Mouse (Mus musculus) heart, postnatal 14 days (tissue): ENCODE data around the gene Cobll1. TPM values are rescaled to one million over a fixed set of nuclear protein-coding genes. Genes with fewer than 3 reads are reported as not detected.

Experiments
- DNase-seq, 2 experiments: peaks; one replicate each; pipeline ENCODE4 v3.0.0; 2021 to 2022
- intact Hi-C: fragments of 180-260 bp; cut with DNase I; formaldehyde crosslinking; loops from one replicate; pipeline ENCODE4 v1.15.1; 2025
- total RNA-seq, 2 experiments: library from RNA; stranded (reverse); gene quantifications; 2 replicates each; pipeline ENCODE4 v1.2.3; 2021

Gene Cobll1
- total RNA-seq, 2 experiments from 2014 or later = 51.3 to 53.6 TPM

- DNase-seq = peak; percentile 84 to 92
- intact Hi-C loops = loop anchor here (2.0 to 5.0 kb wide), 2 partner anchors 94 to 216 kb away; partner anchors contain the start of gene Grb14
Measured at GRCm38 (mm10) chr2:65238171-65238963, 836 bp downstream of the Cobll1 start.

GRCm38 (mm10) chr2:65237610-65238170 is 1.5 kb downstream of the Cobll1 start:
- DNase-seq = peak; percentile 53 to 54
- intact Hi-C loops = loop anchor here (2.0 to 5.0 kb wide), 3 partner anchors 57 to 215 kb away; partner anchors contain the start of gene Grb14

DNA sequence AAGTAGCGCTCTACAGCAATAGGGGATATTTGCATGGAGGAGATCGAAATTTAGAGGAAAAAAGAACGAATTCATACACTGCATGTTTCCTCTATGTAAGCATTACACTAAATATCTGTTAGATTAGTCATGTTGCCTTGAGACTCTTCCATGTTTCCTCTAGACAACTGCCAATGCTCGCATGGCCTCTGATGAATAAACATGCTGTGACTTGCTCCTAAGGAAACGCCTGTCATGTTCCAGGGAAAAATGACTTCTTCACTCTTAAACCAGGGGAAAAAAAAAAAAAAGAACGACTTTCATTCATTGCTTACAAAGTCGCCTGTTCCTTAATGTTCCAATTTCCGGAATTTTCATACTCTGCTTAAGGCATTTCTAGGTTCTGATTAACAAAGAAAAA is 2.1 kb downstream of the Cobll1 start:
- intact Hi-C loops = loop anchor here (2.0 to 5.0 kb wide), 2 partner anchors 58 to 215 kb away; partner anchors contain the start of gene Grb14
- DNase-seq = no peak

DNA sequence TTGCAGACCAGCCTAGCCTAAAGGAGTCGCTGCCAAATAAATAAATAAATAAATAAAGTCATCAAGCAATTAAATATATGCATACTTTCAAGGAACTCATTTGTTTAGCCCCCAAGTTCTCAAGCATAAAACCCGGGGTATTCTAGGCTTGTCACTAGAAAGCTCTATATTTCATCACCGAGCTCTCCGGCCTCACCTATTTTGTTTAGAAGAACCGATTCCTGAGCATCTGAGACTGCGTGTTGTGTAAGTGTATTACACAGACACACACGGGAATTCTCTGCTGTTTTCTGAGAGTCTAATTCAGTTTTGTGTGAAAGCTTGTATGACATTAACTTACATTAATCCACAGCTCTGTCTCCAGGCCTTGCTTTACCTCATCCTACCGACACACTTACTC is 2.6 kb downstream of the Cobll1 start:
- DNase-seq = no peak
- intact Hi-C loops = loop anchor here (2.0 to 5.0 kb wide), 2 partner anchors 58 to 214 kb away; partner anchors contain the start of gene Grb14

DNA sequence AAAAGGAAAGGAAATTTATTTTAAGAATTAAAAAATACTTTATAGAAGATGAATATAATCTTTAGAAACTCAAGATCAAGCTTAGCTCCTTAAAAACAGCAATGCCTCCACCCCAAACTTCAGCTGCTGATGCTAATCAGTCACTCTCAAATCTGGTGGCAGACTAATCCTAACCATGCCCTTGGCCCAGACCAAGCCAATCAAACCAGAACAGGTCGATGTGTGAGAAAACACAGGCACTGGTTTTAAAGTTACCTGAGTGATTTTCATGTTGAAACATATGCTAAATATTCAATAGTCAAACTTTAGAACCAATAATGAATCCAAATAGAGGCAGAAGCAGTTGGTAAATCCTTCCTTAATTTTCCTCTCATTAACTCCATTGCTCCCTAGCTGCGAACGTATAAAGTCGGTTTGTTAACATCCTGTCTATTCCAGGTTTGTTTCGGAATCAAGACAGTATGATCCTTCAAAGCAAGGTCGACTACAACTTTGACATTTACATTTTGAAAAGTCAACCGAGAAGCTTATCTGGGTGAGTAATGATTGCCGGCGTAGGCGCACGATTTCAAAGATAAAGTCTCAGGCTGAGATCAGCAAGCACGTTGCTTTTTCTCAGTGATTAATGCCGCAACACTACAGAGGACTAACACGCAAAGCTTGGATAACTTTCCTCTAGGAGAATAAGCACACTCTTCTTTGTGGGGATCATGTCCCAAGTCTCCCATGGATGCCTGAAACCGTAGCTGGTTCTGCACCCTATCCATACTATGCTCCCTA is 6.3 kb downstream of the Cobll1 start:
- intact Hi-C loops = no loop called here
- no peak for DNase-seq

GRCm38 (mm10) chr2:65228426-65228825 is 10.8 kb downstream of the Cobll1 start:
- DNase-seq = peak in 1 of 2 experiments; percentile 29
- intact Hi-C loops = no loop called here

DNA sequence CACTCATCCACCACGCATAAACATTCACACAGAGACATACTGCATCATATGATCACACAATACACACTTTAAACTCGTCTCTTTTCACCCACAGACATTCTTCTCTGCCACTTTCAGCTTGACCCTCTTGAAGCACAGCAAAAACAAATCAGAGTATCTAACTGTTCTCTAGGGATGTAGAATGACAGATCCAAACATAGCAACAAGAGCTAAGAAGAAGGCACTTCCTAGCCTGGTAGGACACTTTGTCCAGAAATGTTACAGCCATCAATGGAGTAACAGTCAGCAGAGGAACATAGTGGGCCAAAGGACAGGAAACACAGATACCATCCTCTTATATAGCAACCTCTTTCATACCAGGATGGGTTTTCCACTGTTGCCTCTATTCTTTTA is 11.3 kb downstream of the Cobll1 start:
- intact Hi-C loops = no loop called here
- no peak for DNase-seq

DNA sequence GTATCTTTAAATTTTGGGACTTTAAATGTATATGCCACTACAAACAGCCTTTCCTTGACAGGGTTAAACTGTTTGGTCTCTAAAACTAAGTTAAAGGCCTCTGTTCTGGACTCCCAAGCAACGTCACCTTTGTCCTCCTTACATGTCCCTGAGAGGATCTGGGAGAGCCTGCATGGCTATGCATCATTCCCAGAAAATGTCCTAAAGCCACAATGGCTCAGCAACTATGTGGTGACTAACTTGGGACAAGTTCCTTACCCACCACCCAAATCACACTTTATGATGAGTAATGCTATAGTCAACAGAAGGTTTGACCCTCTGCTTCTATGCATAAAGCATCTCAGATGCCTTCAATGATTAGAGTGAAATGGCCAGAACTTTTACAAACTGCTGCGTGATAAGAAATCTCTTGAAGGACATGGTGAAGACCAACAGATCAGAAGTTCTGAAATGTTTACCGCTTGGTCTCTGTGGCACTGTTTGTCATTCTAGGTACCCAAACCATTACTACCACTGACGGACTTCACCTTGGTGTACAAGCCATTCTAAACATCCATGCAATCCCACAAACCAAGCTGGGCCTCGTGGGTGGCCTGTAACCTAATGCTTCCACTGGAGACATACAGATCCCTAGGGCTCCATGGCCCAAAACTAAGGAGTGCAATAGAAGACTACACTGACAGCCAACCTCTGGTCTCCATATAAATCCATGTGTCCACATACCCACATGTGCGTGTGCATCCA is 11.9 kb downstream of the Cobll1 start:
- no peak for DNase-seq
- intact Hi-C loops = no loop called here

- DNase-seq = no peak
- intact Hi-C loops = no loop called here
Measured at GRCm38 (mm10) chr2:65226494-65226893, 12.7 kb downstream of the Cobll1 start.

DNA sequence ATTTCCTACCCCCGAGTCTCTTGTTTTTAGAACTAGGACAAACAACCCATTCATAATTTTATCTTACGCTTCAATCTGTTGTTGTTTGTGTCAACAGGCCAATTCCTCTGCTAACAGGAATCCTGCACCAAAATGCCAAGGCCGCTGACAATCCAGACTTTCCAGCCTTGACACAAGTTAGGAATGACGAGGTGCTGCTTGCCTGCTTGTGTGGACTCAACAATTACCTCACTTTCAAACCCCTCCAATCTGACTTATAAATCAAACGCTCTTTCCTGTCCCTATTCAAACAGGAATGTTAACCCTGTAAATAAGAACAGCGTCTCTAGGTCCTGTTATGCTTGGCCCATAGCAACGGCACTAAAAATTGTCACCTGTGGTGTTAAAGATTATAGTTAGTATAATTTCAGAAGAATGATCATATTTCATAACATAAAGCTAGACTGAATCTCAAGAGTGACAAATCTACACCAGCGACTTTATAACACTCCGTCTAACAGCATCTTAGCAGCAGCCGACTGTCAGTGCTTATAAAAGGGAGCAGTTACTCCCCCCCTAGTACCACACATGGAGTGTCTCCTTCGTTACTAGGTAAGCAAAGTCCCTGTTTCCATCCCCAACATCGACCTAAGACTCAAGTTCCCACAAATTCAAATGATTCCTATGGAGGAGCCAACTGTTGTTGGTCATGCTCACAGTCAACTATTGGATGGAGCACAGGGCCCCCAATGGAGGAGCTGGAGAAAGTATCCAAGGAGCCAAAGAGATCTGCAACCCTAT is 15.1 kb downstream of the Cobll1 start:
- DNase-seq = no peak
- intact Hi-C loops = no loop called here

DNA sequence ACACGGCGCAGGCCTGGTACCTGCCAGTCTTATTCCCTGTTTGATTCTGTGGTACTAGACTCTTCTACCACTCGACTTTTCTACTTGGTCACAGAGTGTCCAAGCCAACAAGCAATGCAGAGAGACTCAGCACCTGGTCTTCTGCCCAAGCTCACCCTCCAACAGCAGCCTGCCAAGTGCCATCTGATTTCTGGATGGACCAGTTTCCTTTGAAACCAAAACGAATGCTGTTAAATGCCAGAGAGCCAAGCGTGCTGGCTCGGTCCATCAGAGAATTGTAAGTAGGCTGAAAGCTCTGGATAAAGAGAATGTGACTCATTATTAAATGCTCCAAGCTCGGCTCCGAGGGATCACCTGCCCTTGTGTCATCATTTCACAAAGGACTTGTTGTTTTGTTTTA is 16.2 kb downstream of the Cobll1 start:
- peak in 1 of 2 experiments; percentile 15 for DNase-seq
- intact Hi-C loops = no loop called here

DNA sequence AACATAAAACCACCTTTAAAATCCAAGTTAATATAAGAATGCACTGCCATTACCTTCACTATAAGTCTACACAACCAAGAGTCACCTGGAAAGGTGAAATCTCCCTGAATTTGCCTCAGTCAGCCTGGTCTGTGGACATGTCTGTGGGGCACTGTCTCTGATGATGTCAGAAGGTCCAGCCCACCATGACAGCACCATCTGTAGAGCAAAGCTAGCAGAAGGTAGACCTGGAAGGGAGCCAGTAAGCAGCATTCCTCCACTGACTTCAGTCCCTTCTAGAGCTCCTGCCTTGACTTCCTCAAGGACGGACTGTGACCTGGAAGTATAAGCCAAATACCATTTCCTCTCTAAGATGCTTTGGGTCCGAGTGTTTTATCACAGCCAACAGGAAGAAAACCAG is 17.6 kb downstream of the Cobll1 start:
- intact Hi-C loops = no loop called here
- no peak for DNase-seq

DNA sequence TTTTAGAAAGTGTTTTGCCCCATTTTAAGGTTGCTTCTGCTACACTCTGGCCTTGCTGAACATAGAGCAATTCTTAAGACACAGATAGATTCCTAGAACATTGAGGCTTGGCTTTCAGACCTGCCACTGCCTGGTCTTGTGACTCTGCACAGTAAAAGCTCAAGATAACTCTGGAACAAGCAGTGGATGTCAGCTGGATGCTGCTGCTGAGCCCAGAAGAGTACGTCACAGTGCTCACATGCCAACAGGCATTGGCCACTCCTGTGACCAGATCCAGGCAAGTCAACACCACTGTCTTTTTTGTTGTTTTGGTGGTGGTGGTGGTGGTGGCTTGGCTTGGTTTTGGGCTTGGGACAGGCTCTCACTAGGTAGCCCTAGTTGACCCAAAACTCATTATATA is 18.6 kb downstream of the Cobll1 start:
- intact Hi-C loops = no loop called here
- DNase-seq = peak; percentile 67 to 75

DNA sequence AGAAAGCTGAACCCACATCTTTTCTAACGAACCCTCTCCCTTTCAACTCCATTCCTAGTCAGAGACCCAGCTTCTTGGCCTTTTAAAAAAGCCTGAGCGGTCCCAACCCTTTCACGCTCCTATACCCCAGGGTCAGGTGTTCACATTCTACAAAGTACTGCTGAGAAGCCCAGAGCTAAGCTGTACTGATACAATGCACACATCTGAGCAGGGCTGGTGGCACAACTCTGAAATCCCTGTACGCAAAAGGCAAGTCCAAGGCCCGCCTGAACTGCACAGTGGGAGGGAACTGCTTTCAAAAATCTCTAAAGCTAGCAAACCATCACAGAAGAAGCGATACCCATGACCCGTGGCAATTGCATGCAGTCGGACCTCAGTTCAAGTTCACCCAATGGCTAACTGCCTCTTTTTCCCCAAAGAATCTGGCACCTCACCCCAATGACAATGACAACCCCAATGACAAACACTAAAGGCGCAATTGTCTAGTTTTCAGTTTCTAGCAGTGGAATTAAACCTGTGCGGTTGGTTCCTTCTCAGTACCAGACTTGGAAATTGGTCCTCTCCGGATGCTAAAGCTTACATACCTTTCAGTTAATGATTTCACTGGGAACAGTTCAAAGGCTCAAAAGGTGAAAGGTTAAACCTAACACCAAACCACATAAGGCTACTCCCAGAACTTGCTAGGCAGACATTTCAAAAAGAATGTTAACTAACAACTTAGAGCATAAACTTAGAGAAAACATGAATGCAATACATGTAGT is 19.6 kb downstream of the Cobll1 start:
- intact Hi-C loops = no loop called here

DNA sequence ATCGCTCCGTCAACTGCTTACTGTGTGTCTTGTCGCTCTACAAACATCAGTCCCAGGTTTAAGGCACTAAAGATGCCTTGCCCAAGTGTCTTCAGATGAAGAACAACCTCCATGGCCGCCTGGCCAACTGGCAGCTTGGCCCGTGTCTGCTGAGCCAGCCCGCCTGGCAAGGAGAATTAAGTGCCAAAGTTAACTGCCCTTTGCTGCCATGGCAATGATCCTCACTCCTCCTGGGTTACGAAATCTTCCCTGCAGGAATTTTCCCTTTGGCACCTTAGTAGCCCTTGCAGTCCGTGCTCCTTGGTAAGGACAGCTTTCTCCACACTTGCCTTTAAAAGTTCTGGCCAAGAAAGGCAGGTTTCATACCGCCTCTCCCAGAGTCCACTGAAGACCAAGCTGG is 20.9 kb downstream of the Cobll1 start:
- peak; percentile 30 to 33 for DNase-seq
- intact Hi-C loops = no loop called here

More for the DNA sequence above, 19.6 kb downstream of the Cobll1 start:
- DNase-seq = no peak

- intact Hi-C loops = no loop called here
- DNase-seq = no peak
Measured at GRCm38 (mm10) chr2:65217677-65218076, 21.5 kb downstream of the Cobll1 start.

GRCm38 (mm10) chr2:65216163-65216562 is 23.0 kb downstream of the Cobll1 start:
- no peak for DNase-seq
- intact Hi-C loops = no loop called here

DNA sequence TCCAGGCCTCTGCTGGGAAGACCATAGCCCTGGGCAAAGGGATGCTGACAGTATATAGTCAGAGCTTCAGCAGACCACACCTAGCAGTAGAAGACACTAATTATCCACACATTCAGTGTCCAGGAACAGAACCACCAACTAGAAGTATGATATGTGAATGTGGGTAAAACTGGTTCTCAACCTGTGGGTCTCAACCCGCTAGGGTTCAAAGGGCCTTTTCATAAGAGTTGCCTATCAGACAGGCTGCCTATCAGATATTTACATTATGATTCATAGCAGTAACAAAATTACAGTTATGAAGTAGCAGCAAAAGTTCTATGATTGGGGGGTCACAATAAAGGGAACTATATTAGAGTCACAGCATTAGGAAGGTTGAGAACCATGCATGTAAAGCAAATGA is 24.6 kb downstream of the Cobll1 start:
- DNase-seq = no peak
- intact Hi-C loops = no loop called here

DNA sequence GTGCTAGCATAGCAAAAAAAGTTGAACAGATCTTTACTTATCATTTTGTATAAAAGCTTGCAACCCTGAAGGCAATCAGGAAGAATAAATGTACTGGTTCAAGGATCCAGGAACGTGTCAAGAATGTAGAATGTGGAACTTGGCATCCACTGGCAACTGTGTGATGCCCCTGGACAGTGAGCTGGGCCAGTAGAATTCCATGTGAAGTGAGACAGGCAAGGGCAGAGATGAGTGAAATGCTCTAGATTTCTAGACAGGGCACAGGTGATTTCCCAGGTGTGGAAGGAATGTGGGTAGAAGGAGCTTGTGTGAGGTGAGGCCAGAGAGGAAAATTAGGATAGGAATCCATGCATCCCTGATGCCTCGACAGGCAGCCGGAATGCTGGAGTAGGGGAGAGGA is 25.5 kb downstream of the Cobll1 start:
- DNase-seq = no peak
- intact Hi-C loops = no loop called here
